Mouse (Mus musculus) CH12F3 (cell line): ENCODE measurements around the gene Baz1b.
"Not testable (repeated sequence)": the region's sequence is repeated elsewhere in the genome, so short reads cannot be mapped to it uniquely, and the experiment has no call there.

Experiments used
- in situ Hi-C: fragments of 300-500 bp; cut with MboI; formaldehyde crosslinking; loops from 2 replicates; pipeline ENCODE4 v1.14.3; 2020; ENCODE audit warnings: low sequenced_read_pairs

Gene Baz1b

GRCm38 (mm10) chr5:135178996-135179395, 8.1 kb upstream of the Baz1b start:
- in situ Hi-C loops = no loop called here

- in situ Hi-C loops = no loop called here
Observed at GRCm38 (mm10) chr5:135179616-135180015, 7.4 kb upstream of the Baz1b start.

- in situ Hi-C loops = no loop called here
Observed at GRCm38 (mm10) chr5:135180796-135181195, 6.3 kb upstream of the Baz1b start.

- in situ Hi-C loops = no loop called here
Observed at GRCm38 (mm10) chr5:135181776-135182175, 5.3 kb upstream of the Baz1b start.

GRCm38 (mm10) chr5:135183131-135183861, 3.8 kb upstream of the Baz1b start:
- in situ Hi-C loops = no loop called here

- in situ Hi-C loops = no loop called here
Observed at GRCm38 (mm10) chr5:135185016-135185415, 2.0 kb upstream of the Baz1b start.

- in situ Hi-C loops = no loop called here
Observed at GRCm38 (mm10) chr5:135185596-135185995, 1.5 kb upstream of the Baz1b start.

GRCm38 (mm10) chr5:135186231-135186620, 838 bp upstream of the Baz1b start:
- in situ Hi-C loops = no loop called here

GRCm38 (mm10) chr5:135187349-135188213, 517 bp downstream of the Baz1b start:
- in situ Hi-C loops = no loop called here

GRCm38 (mm10) chr5:135188214-135188554, 1.1 kb downstream of the Baz1b start:
- in situ Hi-C loops = no loop called here

GRCm38 (mm10) chr5:135189281-135190022, 2.4 kb downstream of the Baz1b start:
- in situ Hi-C loops = no loop called here

GRCm38 (mm10) chr5:135191620-135192019, 4.6 kb downstream of the Baz1b start:
- in situ Hi-C loops = no loop called here

- in situ Hi-C loops = no loop called here
Observed at GRCm38 (mm10) chr5:135192431-135192830, 5.4 kb downstream of the Baz1b start.

- in situ Hi-C loops = no loop called here
Observed at GRCm38 (mm10) chr5:135196367-135196766, 9.3 kb downstream of the Baz1b start.

GRCm38 (mm10) chr5:135202763-135203162, 15.7 kb downstream of the Baz1b start:
- in situ Hi-C loops = no loop called here

GRCm38 (mm10) chr5:135208197-135208596, 21.1 kb downstream of the Baz1b start:
- in situ Hi-C loops = no loop called here

GRCm38 (mm10) chr5:135216871-135217270, 29.8 kb downstream of the Baz1b start:
- in situ Hi-C loops = no loop called here

- in situ Hi-C loops = no loop called here
Observed at GRCm38 (mm10) chr5:135220941-135221340, 33.9 kb downstream of the Baz1b start.

GRCm38 (mm10) chr5:135222066-135222465, 35.0 kb downstream of the Baz1b start:
- in situ Hi-C loops = no loop called here

- in situ Hi-C loops = no loop called here
Observed at GRCm38 (mm10) chr5:135224169-135224568, 37.1 kb downstream of the Baz1b start.

- in situ Hi-C loops = not testable (repeated sequence)
Observed at GRCm38 (mm10) chr5:135225879-135226278, 38.8 kb downstream of the Baz1b start.
